Mouse (Mus musculus): ENCODE data around the gene Celf2.

GRCm38 (mm10) chr2:7147303-7147702 lies 362.1 kb downstream of the Celf2 start:
- TF ChIP-seq POLR2A (IDR thresholded peaks at IDR 0.05; ENCODE audit: borderline replicate concordance, low read depth, low read length) (no peak), CTCF (IDR thresholded peaks at IDR 0.05; ENCODE audit: low read depth, low read length) (no peak)

All from bone marrow macrophage, adult 2 months (primary cell).